Mouse (Mus musculus): ENCODE results near the gene Cldn14. TPM values are rescaled to one million over a fixed set of nuclear protein-coding genes. Genes with fewer than 3 reads are reported as not detected.

Cldn14 gene
- polyA plus RNA-seq, 1 experiment from 2014 or later, result 0.14 TPM

DNA sequence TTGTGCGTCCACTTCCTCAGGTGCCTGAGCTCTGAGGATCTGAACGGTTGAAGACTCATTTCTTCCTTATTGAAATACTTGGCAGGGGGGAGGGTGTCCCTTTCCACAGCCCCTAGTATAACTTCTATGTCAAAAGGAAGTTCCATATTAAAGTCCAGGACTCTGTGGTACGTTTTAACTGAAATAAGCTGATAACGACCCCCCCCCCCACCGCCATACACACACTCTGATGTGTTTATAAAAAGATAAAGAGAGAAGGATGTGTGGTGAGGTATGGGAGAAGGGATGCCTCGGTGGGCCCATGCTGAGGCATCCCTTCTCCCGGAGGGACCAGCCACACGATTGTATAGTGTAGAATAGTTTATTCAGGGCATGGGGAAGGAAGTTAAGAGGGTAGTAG is 34.4 kb downstream of the Cldn14 start:
- Histone ChIP-seq H3K36me3 (ENCODE audit: control insufficient read depth, insufficient read depth, low read length) (no peaks in the 10 kb centered on the region), H3K27ac (replicated peaks; ENCODE audit: low read depth, low read length) (no peak overlapping the region), H3K4me2 (ENCODE audit: low read depth, low read length) (no peak overlapping the region), H3K4me3 (ENCODE audit: low read depth, low read length) (no peak overlapping the region), H3K4me1 (ENCODE audit: control insufficient read depth, insufficient read depth, low read length) (no peaks in the 10 kb centered on the region; the same call in 1 of the 2 replicates), H3K9ac (ENCODE audit: low read depth, low read length) (no peak overlapping the region), H3K9me3 (ENCODE audit: control insufficient read depth, low read length) (peaks cover 8% of the 10 kb centered on the region; the same call in 1 of the 2 replicates), H3K27me3 (replicated peaks; ENCODE audit: control insufficient read depth, insufficient read depth, low read length) (no peaks in the 10 kb centered on the region)
- no peak for ATAC-seq (ENCODE audit: low read depth)
- DNase-seq (ENCODE audit: low spot score), result no peak
- 76% methylated on average over 8 of the region's 8 CpGs for WGBS

DNA sequence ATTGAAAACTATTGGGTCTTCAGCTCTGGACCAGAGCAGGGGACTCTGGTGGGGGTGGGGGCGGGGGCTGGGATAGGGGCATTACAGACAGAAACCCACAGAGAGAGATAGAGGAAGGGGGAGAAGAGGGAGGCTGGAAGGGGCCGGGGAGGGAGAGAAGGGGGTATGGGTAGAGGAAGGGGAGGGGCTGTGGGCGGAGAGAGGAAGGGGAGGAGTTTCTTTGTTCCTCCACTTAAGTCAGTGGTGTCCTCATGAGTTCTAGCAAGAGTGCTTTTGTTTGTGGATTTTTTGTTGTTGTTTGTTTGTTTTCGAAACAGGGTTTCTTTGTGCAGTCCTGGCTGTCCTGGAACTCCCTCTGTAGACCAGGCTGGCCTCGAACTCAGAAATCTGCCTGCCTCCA is 35.1 kb downstream of the Cldn14 start:
- Histone ChIP-seq H3K4me1 (ENCODE audit: control insufficient read depth, insufficient read depth, low read length) (no peaks in the 10 kb centered on the region; the same call in 1 of the 2 replicates), H3K4me2 (ENCODE audit: low read depth, low read length) (peak overlapping the region; percentile 46), H3K27ac (replicated peaks; ENCODE audit: low read depth, low read length) (no peak overlapping the region), H3K4me3 (ENCODE audit: low read depth, low read length) (peak overlapping the region; percentile 2; the same call in 1 of the 2 replicates), H3K9ac (ENCODE audit: low read depth, low read length) (no peak overlapping the region), H3K36me3 (ENCODE audit: control insufficient read depth, insufficient read depth, low read length) (no peaks in the 10 kb centered on the region), H3K9me3 (ENCODE audit: control insufficient read depth, low read length) (peaks cover 8% of the 10 kb centered on the region; the same call in 1 of the 2 replicates), H3K27me3 (replicated peaks; ENCODE audit: control insufficient read depth, insufficient read depth, low read length) (no peaks in the 10 kb centered on the region)
- 55% methylated on average over 5 of the region's 5 CpGs for WGBS
- ATAC-seq (ENCODE audit: low read depth) (peak; percentile 51; the same call in 1 of the 2 replicates), DNase-seq (ENCODE audit: low spot score) (peak; percentile 26)

DNA sequence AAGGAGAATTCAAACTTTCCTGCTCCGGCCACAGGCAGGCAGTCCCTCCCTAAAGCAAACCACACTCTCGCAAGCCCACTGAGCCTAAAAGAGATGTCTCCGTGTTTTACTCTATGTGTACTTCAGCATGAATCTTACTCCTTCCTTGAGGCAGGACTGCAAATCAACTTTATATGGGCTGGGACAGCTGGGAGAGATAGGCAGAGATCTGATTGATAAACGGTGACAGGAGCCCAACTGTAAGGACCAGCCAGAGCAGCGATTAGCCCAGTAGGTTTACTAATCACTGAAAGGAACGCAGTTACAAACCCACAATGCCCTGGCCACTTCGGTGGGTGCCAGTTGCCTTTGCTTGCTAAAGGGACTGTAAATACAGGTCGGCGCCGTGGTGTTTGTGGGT is 35.5 kb downstream of the Cldn14 start:
- Histone ChIP-seq H3K4me2 (ENCODE audit: low read depth, low read length) (peak overlapping the region; percentile 46), H3K36me3 (ENCODE audit: control insufficient read depth, insufficient read depth, low read length) (no peaks in the 10 kb centered on the region), H3K9ac (ENCODE audit: low read depth, low read length) (peak overlapping the region; percentile 41; the same call in 1 of the 2 replicates), H3K27me3 (replicated peaks; ENCODE audit: control insufficient read depth, insufficient read depth, low read length) (no peaks in the 10 kb centered on the region), H3K4me3 (ENCODE audit: low read depth, low read length) (peak overlapping the region; percentile 2; the same call in 1 of the 2 replicates), H3K9me3 (ENCODE audit: control insufficient read depth, low read length) (peaks cover 8% of the 10 kb centered on the region; the same call in 1 of the 2 replicates), H3K4me1 (ENCODE audit: control insufficient read depth, insufficient read depth, low read length) (no peaks in the 10 kb centered on the region; the same call in 1 of the 2 replicates), H3K27ac (replicated peaks; ENCODE audit: low read depth, low read length) (peak overlapping the region; percentile 35; the same call in 1 of the 2 replicates)
- 25% methylated on average over 10 of the region's 10 CpGs for WGBS
- ATAC-seq (ENCODE audit: low read depth), result no peak
- peak; percentile 45 for DNase-seq (ENCODE audit: low spot score)

DNA sequence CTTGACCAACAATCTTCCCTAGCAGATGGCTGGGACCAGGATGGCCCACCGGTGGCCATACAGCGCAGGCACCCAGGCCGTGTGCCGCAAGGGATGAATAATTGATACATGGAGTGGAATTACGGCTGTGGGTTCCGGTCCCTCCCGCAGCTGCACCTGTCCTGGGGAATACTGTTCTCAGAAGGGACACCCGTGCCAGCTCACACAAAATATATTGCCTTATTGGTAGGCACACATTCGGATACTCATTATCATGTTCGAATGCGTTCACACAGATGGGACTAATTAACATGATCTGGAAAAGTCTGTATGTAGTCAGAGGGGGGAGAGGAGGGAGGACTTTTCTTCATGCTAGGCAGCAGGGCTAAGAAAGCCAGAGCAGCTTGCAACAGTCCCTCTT is 37.6 kb downstream of the Cldn14 start:
- 74% methylated on average over 11 of the region's 11 CpGs for WGBS
- no peak for DNase-seq (ENCODE audit: low spot score)

DNA sequence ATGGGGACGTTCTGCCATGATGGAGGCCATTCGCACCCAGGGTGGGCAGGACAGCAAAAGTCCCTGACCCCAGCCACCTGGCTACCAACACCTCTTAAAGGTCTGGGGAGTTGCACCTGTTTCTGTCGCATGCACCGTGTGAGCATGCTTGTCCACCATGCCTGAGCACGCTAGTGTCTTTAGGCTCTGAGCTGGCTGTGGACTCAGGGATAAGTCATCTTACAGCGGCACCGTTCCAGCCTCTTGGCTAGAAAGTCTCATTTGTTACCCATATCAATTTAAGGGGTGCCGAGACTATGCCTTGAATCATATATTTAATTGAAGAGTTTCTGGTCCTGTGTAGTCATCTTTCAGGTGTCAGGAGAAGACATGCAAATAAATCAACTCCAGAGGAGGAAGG is 40.7 kb downstream of the Cldn14 start:
- Histone ChIP-seq H3K36me3 (ENCODE audit: control insufficient read depth, insufficient read depth, low read length) (no peaks in the 10 kb centered on the region), H3K9ac (ENCODE audit: low read depth, low read length) (no peak overlapping the region), H3K4me1 (ENCODE audit: control insufficient read depth, insufficient read depth, low read length) (no peaks in the 10 kb centered on the region; the same call in 1 of the 2 replicates), H3K4me2 (ENCODE audit: low read depth, low read length) (no peak overlapping the region), H3K9me3 (ENCODE audit: control insufficient read depth, low read length) (no peaks in the 10 kb centered on the region), H3K27ac (replicated peaks; ENCODE audit: low read depth, low read length) (no peak overlapping the region), H3K4me3 (ENCODE audit: low read depth, low read length) (no peak overlapping the region), H3K27me3 (replicated peaks; ENCODE audit: control insufficient read depth, insufficient read depth, low read length) (no peaks in the 10 kb centered on the region)
- no peak for ATAC-seq (ENCODE audit: low read depth)
- 89% methylated on average over 8 of the region's 8 CpGs for WGBS
- DNase-seq (ENCODE audit: low spot score), result no peak

More for the DNA sequence above, 37.6 kb downstream of the Cldn14 start:
- Histone ChIP-seq H3K9ac (ENCODE audit: low read depth, low read length) (no peak overlapping the region), H3K4me3 (ENCODE audit: low read depth, low read length) (no peak overlapping the region), H3K27me3 (replicated peaks; ENCODE audit: control insufficient read depth, insufficient read depth, low read length) (no peaks in the 10 kb centered on the region), H3K27ac (replicated peaks; ENCODE audit: low read depth, low read length) (no peak overlapping the region), H3K36me3 (ENCODE audit: control insufficient read depth, insufficient read depth, low read length) (no peaks in the 10 kb centered on the region), H3K9me3 (ENCODE audit: control insufficient read depth, low read length) (peaks cover 8% of the 10 kb centered on the region; the same call in 1 of the 2 replicates), H3K4me2 (ENCODE audit: low read depth, low read length) (no peak overlapping the region), H3K4me1 (ENCODE audit: control insufficient read depth, insufficient read depth, low read length) (no peaks in the 10 kb centered on the region; the same call in 1 of the 2 replicates)
- no peak for ATAC-seq (ENCODE audit: low read depth)

DNA sequence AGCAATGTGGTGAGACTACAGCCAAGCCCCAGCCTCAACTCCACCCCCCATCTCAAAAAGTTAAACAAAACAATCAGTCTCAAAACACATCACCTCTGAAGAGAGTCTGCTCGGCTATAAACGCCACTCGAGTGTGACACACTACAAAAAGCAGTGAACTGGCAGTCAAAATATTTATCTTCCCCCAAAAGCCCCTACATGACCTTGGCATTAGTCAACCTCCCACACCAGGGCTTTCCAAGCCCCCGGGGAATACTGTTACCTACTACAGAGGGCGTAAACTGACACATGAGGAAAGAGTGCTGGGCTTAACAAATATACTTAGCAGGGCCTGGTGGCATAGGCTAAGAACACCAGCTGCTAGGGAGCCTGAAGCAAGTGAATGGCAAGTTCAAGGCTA is 46.4 kb downstream of the Cldn14 start:
- no peak for ATAC-seq (ENCODE audit: low read depth)

DNA sequence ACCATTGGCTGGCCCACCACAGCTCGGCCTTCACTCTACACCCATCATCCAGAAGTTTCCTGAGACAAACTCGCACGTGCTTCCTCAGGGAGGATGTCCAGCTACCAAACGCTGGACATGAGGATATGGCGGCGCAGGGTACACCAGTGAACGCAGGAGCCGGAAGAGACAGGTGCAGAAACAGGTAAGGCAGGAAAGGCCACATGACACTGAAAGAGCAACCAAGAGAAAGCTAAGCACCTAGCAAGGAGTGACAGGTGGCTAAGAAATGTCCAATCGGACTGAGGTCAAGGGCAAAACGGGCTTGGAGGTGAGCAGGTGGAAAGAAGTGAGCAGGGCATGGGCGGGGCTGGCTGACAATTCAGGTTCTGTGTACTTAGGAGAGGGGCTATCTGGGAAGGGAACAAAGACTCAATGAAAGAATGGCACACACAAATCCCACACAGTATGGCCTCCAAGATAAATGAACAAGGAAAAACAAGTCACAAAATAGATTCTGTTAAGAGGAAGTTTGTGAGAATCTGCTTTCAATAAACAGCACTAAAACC is 47.5 kb downstream of the Cldn14 start:
- DNase-seq (ENCODE audit: low spot score), result no peak
- H3K4me1 ChIP-seq (ENCODE audit: control insufficient read depth, insufficient read depth, low read length), result no peaks in the 10 kb centered on the region
- H3K9ac ChIP-seq (ENCODE audit: low read depth, low read length), result no peak overlapping the region
- WGBS, result 80% methylated on average over 11 of the region's 11 CpGs
- no peak for ATAC-seq (ENCODE audit: low read depth)
- no peaks in the 10 kb centered on the region for H3K9me3 ChIP-seq (ENCODE audit: control insufficient read depth, low read length)
- H3K4me3 ChIP-seq (ENCODE audit: low read depth, low read length), result no peak overlapping the region
- H3K27ac ChIP-seq (replicated peaks; ENCODE audit: low read depth, low read length), result no peak overlapping the region
- H3K27me3 ChIP-seq (replicated peaks; ENCODE audit: control insufficient read depth, insufficient read depth, low read length), result no peaks in the 10 kb centered on the region; the same call in 1 of the 2 replicates
- no peak overlapping the region for H3K4me2 ChIP-seq (ENCODE audit: low read depth, low read length)
- no peaks in the 10 kb centered on the region for H3K36me3 ChIP-seq (ENCODE audit: control insufficient read depth, insufficient read depth, low read length)

More for the DNA sequence above, 46.4 kb downstream of the Cldn14 start:
- Histone ChIP-seq H3K4me3 (ENCODE audit: low read depth, low read length) (no peak overlapping the region), H3K4me2 (ENCODE audit: low read depth, low read length) (no peak overlapping the region), H3K36me3 (ENCODE audit: control insufficient read depth, insufficient read depth, low read length) (no peaks in the 10 kb centered on the region), H3K27me3 (replicated peaks; ENCODE audit: control insufficient read depth, insufficient read depth, low read length) (no peaks in the 10 kb centered on the region), H3K4me1 (ENCODE audit: control insufficient read depth, insufficient read depth, low read length) (no peaks in the 10 kb centered on the region), H3K9ac (ENCODE audit: low read depth, low read length) (no peak overlapping the region), H3K9me3 (ENCODE audit: control insufficient read depth, low read length) (no peaks in the 10 kb centered on the region), H3K27ac (replicated peaks; ENCODE audit: low read depth, low read length) (no peak overlapping the region)
- WGBS, result 43% methylated on average over 5 of the region's 5 CpGs
- DNase-seq (ENCODE audit: low spot score), result no peak

DNA sequence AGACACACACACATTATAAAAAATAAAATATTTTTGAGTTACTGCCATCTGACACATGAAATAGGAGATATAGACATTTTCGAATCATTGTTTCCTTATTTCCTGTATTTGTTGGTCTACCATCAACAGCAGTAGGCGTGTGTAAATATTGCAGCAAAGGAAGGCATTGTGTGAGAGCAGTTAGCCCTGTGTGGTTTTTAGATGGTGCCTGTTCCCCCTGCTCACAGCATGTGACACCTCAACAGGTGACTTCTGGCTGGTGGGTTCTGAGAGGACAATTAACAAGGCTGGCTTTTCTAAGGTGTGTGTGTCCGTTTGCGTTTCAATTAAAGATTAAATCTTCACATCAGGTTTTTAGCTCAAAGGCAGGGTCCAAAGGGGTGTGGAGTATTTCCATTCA is 48.1 kb downstream of the Cldn14 start:
- H3K27ac ChIP-seq (replicated peaks; ENCODE audit: low read depth, low read length), result no peak overlapping the region
- no peak overlapping the region for H3K9ac ChIP-seq (ENCODE audit: low read depth, low read length)
- no peaks in the 10 kb centered on the region for H3K4me1 ChIP-seq (ENCODE audit: control insufficient read depth, insufficient read depth, low read length)
- no peak overlapping the region for H3K4me2 ChIP-seq (ENCODE audit: low read depth, low read length)
- DNase-seq (ENCODE audit: low spot score) (no peak), ATAC-seq (ENCODE audit: low read depth) (no peak)
- H3K36me3 ChIP-seq (ENCODE audit: control insufficient read depth, insufficient read depth, low read length), result no peaks in the 10 kb centered on the region
- H3K27me3 ChIP-seq (replicated peaks; ENCODE audit: control insufficient read depth, insufficient read depth, low read length), result no peaks in the 10 kb centered on the region; the same call in 1 of the 2 replicates
- no peak overlapping the region for H3K4me3 ChIP-seq (ENCODE audit: low read depth, low read length)
- WGBS, result 81% methylated on average over 4 of the region's 4 CpGs
- H3K9me3 ChIP-seq (ENCODE audit: control insufficient read depth, low read length), result no peaks in the 10 kb centered on the region

DNA sequence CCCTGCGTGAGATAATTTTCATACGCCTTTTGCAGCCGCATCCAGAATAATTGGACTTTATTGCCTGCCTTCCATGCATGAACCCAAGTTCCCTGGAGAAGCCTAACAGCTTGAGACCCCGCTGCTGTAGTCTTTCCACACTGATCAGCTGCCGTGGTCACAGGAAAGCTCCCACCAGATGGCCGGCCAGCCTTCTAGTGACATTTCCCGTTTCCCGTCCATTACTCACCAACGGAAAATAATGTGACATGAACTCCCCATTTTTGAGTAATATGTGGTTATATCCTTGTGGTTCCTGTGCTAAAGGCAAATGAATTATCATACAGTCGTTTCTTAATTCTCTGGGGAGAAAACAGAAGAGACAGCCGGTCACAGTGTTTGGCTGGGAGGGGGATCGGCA is 51.2 kb downstream of the Cldn14 start:
- Histone ChIP-seq H3K9me3 (ENCODE audit: control insufficient read depth, low read length) (no peaks in the 10 kb centered on the region), H3K27ac (replicated peaks; ENCODE audit: low read depth, low read length) (no peak overlapping the region), H3K27me3 (replicated peaks; ENCODE audit: control insufficient read depth, insufficient read depth, low read length) (no peaks in the 10 kb centered on the region; the same call in 1 of the 2 replicates), H3K4me1 (ENCODE audit: control insufficient read depth, insufficient read depth, low read length) (no peaks in the 10 kb centered on the region), H3K36me3 (ENCODE audit: control insufficient read depth, insufficient read depth, low read length) (no peaks in the 10 kb centered on the region), H3K4me2 (ENCODE audit: low read depth, low read length) (no peak overlapping the region), H3K9ac (ENCODE audit: low read depth, low read length) (no peak overlapping the region), H3K4me3 (ENCODE audit: low read depth, low read length) (no peak overlapping the region)
- ATAC-seq (ENCODE audit: low read depth) (no peak), DNase-seq (ENCODE audit: low spot score) (no peak)
- WGBS, result 67% methylated on average over 12 of the region's 12 CpGs
